Mouse (Mus musculus) MEL (cell line): ENCODE data around the gene Cchcr1. TPM values are rescaled to one million over a fixed set of nuclear protein-coding genes. Genes with fewer than 3 reads are reported as not detected.

Experiments used
- DNase-seq: peaks from one replicate; pipeline ENCODE4 v3.0.0; 2011; ENCODE audit warnings: low read depth, low spot score
- H3K27ac ChIP-seq: 2 replicates; pipeline ENCODE4 v1.5.1; 2012; ENCODE audit warnings: low read depth, mild to moderate bottlenecking, control low read depth, low read length, moderate library complexity; ENCODE audit not compliant: control insufficient read depth
- H3K27me3 ChIP-seq, 2 experiments: fragments of 150-350 bp in 1 of 2; sonication (generic) in 1 of 2; 2 replicates each; pipeline ENCODE4 v1.6.1; 2012; ENCODE audit warnings: low read length in 2 of 2, mild to moderate bottlenecking in 2 of 2, improper control_type of control experiment in 1 of 2, moderate library complexity in 1 of 2; ENCODE audit not compliant: insufficient read depth in 2 of 2, control insufficient read depth in 1 of 2
- H3K36me3 ChIP-seq, 2 experiments: 2 replicates each; pipeline ENCODE4 v1.6.1; 2012 to 2014; ENCODE audit warnings: low read length in 2 of 2, improper control_type of control experiment in 1 of 2, inconsistent platforms in 1 of 2, mild to moderate bottlenecking in 1 of 2; ENCODE audit not compliant: insufficient read depth in 2 of 2, control insufficient read depth in 1 of 2
- H3K4me1 ChIP-seq, 2 experiments: fragments of 150-350 bp in 1 of 2; sonication (generic) in 1 of 2; 2 replicates each; pipeline ENCODE4 v1.6.1; 2012; ENCODE audit warnings: low read length in 2 of 2, improper control_type of control experiment in 1 of 2, mild to moderate bottlenecking in 1 of 2; ENCODE audit not compliant: insufficient read depth in 2 of 2, control insufficient read depth in 1 of 2
- H3K4me3 ChIP-seq, 2 experiments: fragments of 150-350 bp in 1 of 2; sonication (generic) in 1 of 2; 2 replicates each; pipeline ENCODE4 v1.5.1; 2012; ENCODE audit warnings: low read depth in 2 of 2, low read length in 2 of 2, mild to moderate bottlenecking in 2 of 2, moderate library complexity in 2 of 2, control low read depth in 1 of 2, improper control_type of control experiment in 1 of 2; ENCODE audit not compliant: control insufficient read depth in 1 of 2, insufficient read depth in 1 of 2
- H3K79me2 ChIP-seq: 2 replicates; pipeline ENCODE4 v1.6.1; 2012; ENCODE audit warnings: mild to moderate bottlenecking, low read length, moderate library complexity; ENCODE audit not compliant: control insufficient read depth, poor library complexity, insufficient read depth
- H3K9ac ChIP-seq: 2 replicates; pipeline ENCODE4 v1.6.1; 2012; ENCODE audit warnings: low read depth, mild to moderate bottlenecking, control low read depth, low read length, moderate library complexity; ENCODE audit not compliant: control insufficient read depth, poor library complexity, severe bottlenecking
- H3K9me3 ChIP-seq: fragments of 150-350 bp; sonication (generic); replicated peaks from 2 replicates; pipeline ENCODE4 v1.6.1; 2012; ENCODE audit warnings: mild to moderate bottlenecking, low read length, improper control_type of control experiment, moderate library complexity; ENCODE audit not compliant: insufficient read depth
- CHD1 ChIP-seq: IDR thresholded peaks from 2 replicates; pipeline ENCODE4 v1.6.1; 2012; ENCODE audit warnings: low read depth, mild to moderate bottlenecking, inconsistent platforms, low read length, improper control_type of control experiment
- CTCF ChIP-seq, 3 experiments: IDR thresholded peaks in 2 of 3; conservative IDR thresholded peaks in 1 of 3; 2 replicates each; pipeline ENCODE4 v1.5.1; 2011 to 2012; ENCODE audit warnings: low read length in 3 of 3, low read depth in 2 of 3, mild to moderate bottlenecking in 2 of 3, improper control_type of control experiment in 1 of 3, inconsistent platforms in 1 of 3, mixed read lengths in 1 of 3, moderate library complexity in 1 of 3; ENCODE audit not compliant: control insufficient read depth in 1 of 3, insufficient read depth in 1 of 3, poor library complexity in 1 of 3, severe bottlenecking in 1 of 3
- E2F4 ChIP-seq: IDR thresholded peaks from 2 replicates; pipeline ENCODE4 v1.6.1; 2011; ENCODE audit warnings: low read depth, low read length, improper control_type of control experiment, borderline replicate concordance
- ELF1 ChIP-seq: IDR thresholded peaks from 2 replicates; pipeline ENCODE4 v1.6.1; 2014; ENCODE audit warnings: low read depth, mild to moderate bottlenecking, inconsistent platforms, low read length, improper control_type of control experiment, moderate library complexity
- GATA1 ChIP-seq: IDR thresholded peaks from 2 replicates; pipeline ENCODE4 v1.6.1; 2011; ENCODE audit warnings: low read depth, low read length, improper control_type of control experiment
- MEF2A ChIP-seq: IDR thresholded peaks from 2 replicates; pipeline ENCODE4 v1.6.1; 2014; ENCODE audit warnings: low read depth, mild to moderate bottlenecking, inconsistent platforms, low read length, improper control_type of control experiment; ENCODE audit not compliant: poor library complexity, insufficient replicate concordance, severe bottlenecking; ENCODE audit errors: extremely low read depth
- MXI1 ChIP-seq: IDR thresholded peaks from 2 replicates; pipeline ENCODE4 v1.6.1; 2011; ENCODE audit warnings: mild to moderate bottlenecking, low read depth, low read length, improper control_type of control experiment
- NRF1 ChIP-seq: IDR thresholded peaks from 2 replicates; pipeline ENCODE4 v1.6.1; 2014; ENCODE audit warnings: low read depth, mild to moderate bottlenecking, inconsistent platforms, low read length, improper control_type of control experiment, moderate library complexity; ENCODE audit not compliant: poor library complexity, insufficient read depth, severe bottlenecking
- TBP ChIP-seq: IDR thresholded peaks from 2 replicates; pipeline ENCODE4 v1.8.0; 2011; ENCODE audit warnings: low read depth, low read length, improper control_type of control experiment
- ZKSCAN1 ChIP-seq: IDR thresholded peaks from 2 replicates; pipeline ENCODE4 v1.6.1; 2012; ENCODE audit warnings: low read depth, mild to moderate bottlenecking, inconsistent platforms, low read length, improper control_type of control experiment, moderate library complexity
- polyA plus RNA-seq, 2 experiments: library from polyadenylated mRNA; stranded (reverse) in 1 of 2; unstranded in 1 of 2; fragments of >175 nt in 1 of 2; fragments of >200 nt in 1 of 2; gene quantifications; 2 replicates each; pipeline versions ENCODE4 v1.2.1 to v1.2.4; 2012; ENCODE audit warnings: low replicate concordance in 2 of 2, low read depth in 1 of 2; ENCODE audit not compliant: insufficient read length in 2 of 2, insufficient read depth in 1 of 2, missing spikeins in 1 of 2
- total RNA-seq: library from RNA; depleted of rRNA; stranded (reverse); fragments of 300-350 nt; gene quantifications from 2 replicates; pipeline ENCODE4 v1.2.3, GENCODE M21; 2012

Gene Cchcr1
- total and polyA plus RNA-seq, 3 experiments = 14.3 to 21.7 TPM; not detected in 1

DNA sequence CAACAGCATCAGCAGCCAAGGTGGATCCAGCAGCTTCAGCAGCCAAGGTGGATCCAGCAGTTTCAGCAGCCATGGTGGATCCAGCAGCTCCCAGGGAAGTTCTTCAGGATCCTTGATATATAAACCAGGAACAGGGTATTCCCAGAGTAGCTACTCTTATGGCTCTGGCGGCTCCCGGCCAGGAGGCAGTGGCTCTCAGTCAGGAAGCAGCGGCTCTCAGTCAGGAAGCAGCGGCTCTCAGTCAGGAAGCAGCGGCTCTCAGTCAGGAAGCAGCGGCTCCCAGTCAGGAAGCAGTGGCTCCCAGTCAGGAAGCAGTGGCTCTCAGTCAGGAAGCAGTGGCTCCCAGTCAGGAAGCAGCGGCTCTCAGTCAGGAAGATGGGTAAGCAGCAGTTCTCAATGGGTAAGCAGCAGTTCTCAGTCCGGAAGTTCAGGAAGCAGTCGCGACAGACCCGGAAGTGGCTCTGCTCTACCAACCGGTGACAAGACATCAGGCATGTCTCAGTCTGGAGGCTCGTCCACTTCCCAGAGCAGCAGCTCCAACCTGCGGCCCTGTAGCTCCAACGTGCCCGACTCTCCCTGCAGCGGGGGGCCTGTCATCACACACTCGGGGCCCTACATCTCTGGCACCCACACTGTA lies 38.0 kb downstream of the Cchcr1 start:
- TF ChIP-seq MXI1 (no peak), TBP (no peak), NRF1 (no peak), ZKSCAN1 (no peak), E2F4 (no peak)
- Histone ChIP-seq H3K4me1 (peaks cover 0 to 6% of the 10 kb centered on the region in 2 experiments; a peak in 1 of 4 replicates), H3K9ac (no peak overlapping the region), H3K36me3 (no peaks in the 10 kb centered on the region), H3K9me3 (no peaks in the 10 kb centered on the region), H3K79me2 (no peaks in the 10 kb centered on the region), H3K4me3 (no peak overlapping the region), H3K27me3 (no peaks in the 10 kb centered on the region), H3K27ac (no peak overlapping the region)
- DNase-seq = no peak

DNA sequence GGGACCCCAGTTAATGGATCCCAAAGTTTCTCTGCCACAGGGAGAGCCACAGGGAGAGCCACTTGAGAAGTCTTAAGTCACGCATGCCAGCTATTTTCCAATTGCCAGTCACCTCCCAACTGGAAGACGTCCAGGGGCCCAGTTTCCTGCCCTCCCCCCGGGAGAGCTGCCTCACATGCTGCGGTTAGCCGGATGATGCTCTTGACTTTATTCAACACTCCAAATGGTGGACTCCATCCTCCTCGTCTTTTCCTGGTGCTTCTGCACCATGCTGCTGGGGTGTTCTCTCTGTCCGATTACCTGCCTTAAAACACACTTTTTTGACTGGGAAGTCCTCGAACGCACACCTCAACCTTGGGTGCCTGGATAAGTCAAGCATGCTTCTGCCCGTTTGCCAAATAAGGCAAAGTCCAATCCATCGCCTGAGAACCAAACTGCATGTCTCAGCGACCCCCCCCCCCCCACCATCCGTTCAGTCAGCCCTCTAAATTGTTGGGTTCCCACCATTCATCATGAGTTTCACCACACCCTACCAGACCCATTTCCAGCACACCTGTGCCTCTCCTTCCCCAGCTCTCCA lies 39.4 kb downstream of the Cchcr1 start:
- no peaks in the 10 kb centered on the region for H3K9me3 ChIP-seq
- no peak for DNase-seq
- H3K9ac ChIP-seq = no peak overlapping the region
- no peak overlapping the region for H3K27ac ChIP-seq
- H3K27me3 ChIP-seq = no peaks in the 10 kb centered on the region; a peak in 1 of 4 replicates
- H3K36me3 ChIP-seq = no peaks in the 10 kb centered on the region
- H3K79me2 ChIP-seq = no peaks in the 10 kb centered on the region
- TF ChIP-seq CHD1 = no peak
- TF ChIP-seq GATA1 = no peak
- H3K4me3 ChIP-seq = no peak overlapping the region
- H3K4me1 ChIP-seq = peaks cover 0 to 6% of the 10 kb centered on the region in 2 experiments; a peak in 1 of 4 replicates

DNA sequence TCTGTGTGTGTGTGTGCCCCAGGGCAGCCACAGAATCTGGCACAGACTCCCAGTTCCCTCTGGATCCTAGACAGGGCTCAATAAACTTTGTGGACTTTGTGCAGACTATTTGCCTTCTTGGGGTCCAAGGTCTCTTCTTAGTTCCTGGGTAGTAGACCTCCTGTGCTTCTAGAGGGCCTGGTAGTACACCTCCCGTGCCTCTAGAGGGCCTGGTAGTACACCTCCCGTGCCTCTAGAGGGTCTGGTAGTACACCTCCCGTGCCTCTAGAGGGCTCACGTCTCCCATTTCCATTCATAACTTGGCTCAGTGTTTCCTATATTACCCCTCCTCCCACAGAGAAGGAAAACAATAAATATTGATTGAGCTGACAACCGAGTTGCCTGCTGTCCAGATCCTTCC lies 39.9 kb downstream of the Cchcr1 start:
- Histone ChIP-seq H3K4me3 (no peak overlapping the region), H3K4me1 (peaks cover 0 to 6% of the 10 kb centered on the region in 2 experiments; a peak in 1 of 4 replicates), H3K79me2 (no peaks in the 10 kb centered on the region), H3K27ac (no peak overlapping the region), H3K36me3 (no peaks in the 10 kb centered on the region), H3K9ac (no peak overlapping the region), H3K9me3 (no peaks in the 10 kb centered on the region), H3K27me3 (no peaks in the 10 kb centered on the region; a peak in 1 of 4 replicates)
- peak; percentile 56 for DNase-seq
- no peak for TF ChIP-seq NRF1
- no peak for TF ChIP-seq MXI1
- no peak for TF ChIP-seq MEF2A
- TF ChIP-seq ELF1 = no peak
- peak; percentile 64 to 92 (median 81) for TF ChIP-seq CTCF (IDR thresholded peaks at IDR 0.05 in 2 of 3, conservative IDR thresholded peaks at IDR 0.05 in 1 of 3; ENCODE audit: control insufficient read depth in 1 of 3, insufficient read depth in 1 of 3, low read depth in 2 of 3, low read length in 3 of 3, poor library complexity in 1 of 3, severe bottlenecking in 1 of 3)
- TF ChIP-seq TBP = no peak
